Mouse (Mus musculus): Measurements from ENCODE around the gene Ptges2.

DNA sequence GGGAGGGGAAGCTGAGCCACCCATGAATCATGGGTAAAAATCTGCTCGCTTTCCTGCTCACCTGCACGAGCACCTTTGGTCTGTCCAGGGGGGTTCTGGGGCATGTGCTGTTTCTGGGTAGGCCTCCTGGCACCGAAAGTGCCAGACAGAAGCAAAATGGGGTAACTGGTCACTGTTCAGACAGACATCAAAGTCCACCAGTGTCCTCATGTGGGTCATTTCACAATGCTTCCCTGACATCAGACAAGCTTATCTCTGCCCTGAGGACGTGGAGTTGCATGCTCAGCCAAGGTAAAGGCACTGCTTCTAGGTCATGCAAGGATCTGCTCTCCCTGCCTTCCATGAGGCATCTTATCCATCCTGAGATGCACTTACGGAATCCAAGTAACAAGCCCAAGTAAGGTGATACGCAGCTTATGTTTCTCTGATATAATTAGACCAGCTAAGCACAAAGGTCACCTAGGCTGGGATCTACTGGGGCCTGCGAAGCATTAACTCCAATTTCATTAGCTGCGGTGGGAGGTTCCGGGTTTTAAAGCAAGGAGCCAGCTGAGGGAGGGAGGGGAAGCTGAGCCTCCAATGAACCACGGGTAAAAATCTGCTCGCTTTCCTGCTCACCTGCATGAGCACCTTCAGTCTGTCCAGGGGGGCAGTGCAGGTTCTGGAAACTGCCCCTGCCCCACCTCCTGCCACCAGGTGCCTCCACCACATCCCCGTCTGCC, 22.9 kb downstream of the Ptges2 start:
- TF ChIP-seq POLR2A (IDR thresholded peaks at IDR 0.05; ENCODE audit: borderline replicate concordance, extremely low read depth, insufficient read depth, insufficient read length, poor library complexity, severe bottlenecking): no peak
- no peak for TF ChIP-seq CTCF (IDR thresholded peaks at IDR 0.05; ENCODE audit: borderline replicate concordance, extremely low read depth, insufficient read depth, insufficient read length)

Data from brain, embryonic 14.5 days (tissue).